Mouse (Mus musculus) testis, postnatal 10 days (tissue): ENCODE data around the gene Neurl4.
"Not testable (repeated sequence)": the region's sequence is repeated elsewhere in the genome, so short reads cannot be mapped to it uniquely, and the experiment has no call there.

Experiments
- DNase-seq: peaks from one replicate; pipeline ENCODE4 v3.0.0; 2021; ENCODE audit warnings: low spot score

The Neurl4 gene

GRCm38 (mm10) chr11:69913554-69914371 lies 12.9 kb downstream of the Neurl4 start, which contains the start of gene Gps2:
TSS of gene Gps2 (plus strand) at chr11:69913888.
- peak; percentile 90 for DNase-seq

DNA sequence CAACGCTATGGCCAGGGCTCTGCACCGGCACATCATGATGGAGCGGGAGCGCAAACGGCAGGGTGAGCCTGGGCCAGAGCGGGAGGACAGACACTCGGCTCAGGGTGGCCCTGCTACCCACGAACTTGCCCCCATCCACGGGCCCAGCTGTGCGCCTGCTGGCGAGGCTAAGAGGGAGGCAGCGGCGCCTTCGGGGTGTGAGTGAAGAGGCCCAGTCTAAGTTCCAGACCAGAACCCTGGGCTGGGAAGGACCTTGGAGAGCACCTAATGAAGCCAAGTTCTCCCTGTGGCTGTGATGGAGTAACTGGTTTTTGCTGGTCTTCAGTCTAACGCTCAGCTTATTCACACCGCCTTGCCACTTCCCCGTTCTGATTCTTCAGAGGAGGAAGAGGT lies 13.5 kb downstream of the Neurl4 start:
- peak; percentile 62 for DNase-seq

- DNase-seq, result no peak
These were observed 14.1 kb downstream of the Neurl4 start for GRCm38 (mm10) chr11:69914917-69915430.

DNA sequence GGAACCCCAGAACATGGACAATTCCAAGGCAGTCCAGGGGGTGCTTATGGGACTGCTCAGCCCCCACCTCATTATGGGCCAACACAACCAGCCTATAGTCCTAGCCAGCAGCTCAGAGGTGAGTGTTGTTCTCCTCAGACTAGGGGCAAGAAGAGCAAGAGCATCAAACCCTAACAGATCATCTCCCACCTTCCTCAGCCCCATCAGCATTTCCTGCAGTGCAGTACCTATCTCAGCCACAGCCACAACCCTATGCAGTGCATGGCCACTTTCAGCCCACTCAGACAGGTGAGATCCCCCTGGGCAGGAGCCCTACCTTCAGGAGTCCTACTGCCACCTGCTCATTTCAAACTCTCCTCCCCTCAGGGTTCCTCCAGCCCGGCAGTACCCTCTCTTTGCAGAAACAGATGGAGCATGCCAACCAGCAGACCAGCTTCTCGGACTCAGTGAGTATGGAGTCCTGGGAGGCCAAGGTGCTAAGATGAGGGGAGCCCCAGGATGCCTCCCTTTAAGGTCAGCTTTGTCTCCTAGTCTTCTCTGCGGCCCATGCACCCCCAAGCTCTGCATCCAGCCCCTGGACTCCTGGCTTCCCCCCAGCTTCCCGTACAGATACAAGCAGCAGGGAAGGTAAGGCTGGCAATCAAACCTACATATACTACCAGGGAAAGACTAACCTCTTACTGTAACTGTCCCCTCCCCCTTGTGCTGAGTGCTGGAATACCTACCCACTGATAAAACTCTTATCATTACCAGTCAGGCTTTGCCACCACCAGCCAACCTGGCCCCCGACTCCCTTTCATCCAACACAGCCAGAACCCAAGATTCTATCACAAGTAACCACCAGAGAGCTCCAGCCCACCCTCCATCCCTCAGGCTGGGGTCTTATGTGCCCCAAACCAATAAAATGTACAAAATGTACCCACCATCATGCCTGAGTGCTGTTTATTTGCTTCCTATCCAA lies 15.1 kb downstream of the Neurl4 start:
- no peak for DNase-seq

DNA sequence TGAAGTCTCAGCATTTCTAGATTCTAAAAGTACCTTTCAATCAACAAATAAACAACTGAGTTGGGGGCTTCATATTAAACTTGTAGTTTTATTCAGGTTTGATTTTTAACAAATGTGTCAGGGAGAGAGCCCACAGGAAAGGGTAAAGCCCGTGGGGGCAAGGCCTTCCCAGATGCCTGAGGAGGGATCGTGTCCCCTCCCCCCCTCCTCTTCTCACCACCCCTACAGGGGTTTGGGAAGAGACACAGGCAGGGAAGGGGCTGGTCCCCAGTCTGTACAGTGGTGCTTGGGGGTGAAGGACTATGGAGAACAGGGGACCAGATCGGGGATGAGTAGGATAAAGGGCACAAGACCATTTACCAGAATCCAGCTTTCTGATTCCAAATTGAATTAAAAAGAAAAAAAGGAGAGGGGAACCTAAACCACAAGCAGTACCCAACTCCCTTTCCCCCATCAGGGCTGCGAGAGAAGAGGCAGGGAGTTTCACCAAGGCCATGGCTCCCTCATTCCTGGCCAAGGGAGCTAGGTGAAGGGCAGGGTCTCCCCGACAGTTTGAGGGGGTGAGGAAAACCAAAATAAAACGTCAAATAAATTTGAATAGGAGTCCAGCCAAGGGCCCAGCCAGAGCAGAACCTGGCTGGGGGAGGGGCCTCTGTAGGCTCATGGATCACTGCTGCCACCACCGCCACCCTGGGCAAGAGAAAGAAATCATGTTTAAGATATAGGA lies 15.9 kb downstream of the Neurl4 start:
- DNase-seq, result not testable (repeated sequence)

- DNase-seq, result no peak
These were observed 16.6 kb downstream of the Neurl4 start for GRCm38 (mm10) chr11:69917379-69917948.

DNA sequence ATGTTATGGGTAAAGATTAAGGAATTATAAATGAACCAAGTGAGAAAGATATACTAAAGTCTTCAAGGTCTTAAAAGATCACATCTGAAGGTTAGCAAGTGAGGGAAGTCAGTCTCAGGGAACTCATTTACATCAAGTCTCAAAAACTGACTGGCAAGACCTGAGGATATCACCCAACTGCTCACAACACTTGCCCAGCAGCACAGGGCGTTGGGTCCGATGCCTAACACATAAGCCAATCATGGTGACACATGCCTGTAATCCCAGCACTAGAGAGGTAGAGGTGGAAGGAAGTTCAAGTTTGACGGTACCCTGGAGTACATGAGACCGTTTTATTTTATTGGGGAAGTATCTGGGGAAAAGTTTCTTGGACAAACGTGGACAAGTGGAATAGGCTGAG lies 17.2 kb downstream of the Neurl4 start:
- DNase-seq, result no peak

- no peak for DNase-seq
These were observed 18.2 kb downstream of the Neurl4 start for GRCm38 (mm10) chr11:69919053-69919452.

DNA sequence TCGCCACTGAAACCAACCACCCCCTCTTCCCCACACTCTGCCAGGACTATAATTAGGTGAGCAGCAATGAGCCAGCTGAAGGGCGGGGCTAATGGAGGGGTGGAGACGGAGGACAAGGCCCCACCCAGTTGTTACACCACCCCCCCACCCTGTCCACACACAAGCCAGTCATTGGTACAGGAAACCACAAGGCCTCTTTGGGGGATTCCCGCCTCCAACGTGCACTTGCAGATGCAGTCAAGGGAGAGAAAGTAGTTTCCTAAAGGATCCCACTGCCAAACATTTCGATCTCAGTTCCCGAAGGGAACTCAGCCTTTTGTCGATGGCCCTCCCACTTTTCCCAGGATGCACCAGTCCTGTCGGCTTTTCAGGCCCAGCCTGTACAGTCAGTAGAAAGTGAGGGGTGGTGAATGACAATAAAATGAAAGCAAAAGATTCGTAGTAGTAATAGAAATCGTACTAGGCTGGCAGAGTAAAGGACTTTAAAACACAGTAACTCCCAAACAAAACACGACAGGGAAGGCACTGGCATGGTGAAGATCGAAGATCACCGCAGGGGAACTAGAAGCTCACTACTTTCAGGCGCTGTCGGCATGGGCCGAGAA lies 18.9 kb downstream of the Neurl4 start:
- DNase-seq, result peak; percentile 85

- DNase-seq, result peak; percentile 86
These were observed 19.6 kb downstream of the Neurl4 start for GRCm38 (mm10) chr11:69920266-69921031.

DNA sequence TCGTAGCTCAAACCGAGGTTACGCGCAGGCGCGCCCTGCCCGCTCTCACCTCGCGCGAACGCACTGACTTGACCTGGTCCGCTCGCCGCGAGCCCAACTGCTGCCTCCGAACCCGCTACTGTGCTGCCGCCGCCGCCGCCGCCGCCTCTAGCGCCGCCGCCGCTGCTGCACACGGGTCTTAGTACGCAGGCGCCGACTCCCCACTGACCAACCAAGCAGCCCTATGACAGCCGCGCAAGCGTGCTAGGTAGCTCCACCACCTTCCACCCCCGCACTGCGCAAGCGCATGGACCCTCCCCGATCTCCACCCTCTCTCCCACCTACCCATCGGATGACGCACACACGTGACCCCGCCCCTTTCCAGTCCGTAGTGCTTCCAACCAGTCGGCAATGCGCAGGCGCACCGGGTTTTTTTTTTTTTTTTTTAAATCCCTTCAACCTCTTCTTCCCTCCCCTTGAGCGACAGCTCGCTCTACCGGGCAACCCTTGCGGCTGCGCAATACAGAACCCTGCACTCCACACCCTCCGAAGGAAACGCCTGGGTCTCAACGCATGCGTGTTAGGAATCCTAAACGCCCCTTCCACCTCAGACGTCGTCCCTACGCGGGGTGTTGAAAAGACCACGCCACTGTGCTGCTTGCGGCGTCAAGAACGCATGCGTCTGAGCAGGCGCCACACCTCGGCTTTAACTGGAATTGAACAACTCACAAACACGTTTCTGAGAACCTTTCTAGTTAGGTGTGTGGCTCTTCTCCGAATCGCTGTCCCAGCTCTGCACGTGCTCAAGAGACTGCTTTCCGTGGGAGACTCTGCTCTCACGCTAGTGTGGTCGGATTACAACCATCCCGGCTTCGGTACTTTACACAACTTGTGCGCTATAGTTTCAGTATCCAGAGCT lies 20.5 kb downstream of the Neurl4 start, which contains the start of gene Eif5a:
Eif5a (minus strand) TSS at position 845 of the 898 bp plus-strand sequence.
- peak; percentile 100 for DNase-seq

GRCm38 (mm10) chr11:69922012-69922756 lies 21.3 kb downstream of the Neurl4 start:
- DNase-seq, result no peak

DNA sequence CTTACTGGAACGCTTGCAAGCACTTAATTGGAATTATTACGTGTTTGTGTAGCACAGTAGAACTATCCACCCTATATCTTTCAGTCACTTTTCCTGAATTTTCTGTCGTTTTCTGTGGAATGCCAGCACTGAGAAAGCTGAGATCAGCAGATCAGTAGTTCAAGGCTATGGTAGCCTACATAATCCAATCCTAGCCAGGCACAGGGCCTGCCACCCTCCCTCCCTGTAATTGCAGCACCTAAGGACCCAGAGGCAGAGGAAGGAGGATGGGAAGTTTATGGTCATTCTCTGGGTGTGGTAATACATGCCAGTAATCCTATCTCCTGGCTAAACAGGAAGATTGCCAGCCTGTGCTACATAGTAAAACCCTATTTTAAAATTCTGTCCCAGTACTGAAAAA lies 21.9 kb downstream of the Neurl4 start:
- DNase-seq, result no peak

- DNase-seq, result no peak
These were observed 26.6 kb downstream of the Neurl4 start for GRCm38 (mm10) chr11:69927501-69927900.

DNA sequence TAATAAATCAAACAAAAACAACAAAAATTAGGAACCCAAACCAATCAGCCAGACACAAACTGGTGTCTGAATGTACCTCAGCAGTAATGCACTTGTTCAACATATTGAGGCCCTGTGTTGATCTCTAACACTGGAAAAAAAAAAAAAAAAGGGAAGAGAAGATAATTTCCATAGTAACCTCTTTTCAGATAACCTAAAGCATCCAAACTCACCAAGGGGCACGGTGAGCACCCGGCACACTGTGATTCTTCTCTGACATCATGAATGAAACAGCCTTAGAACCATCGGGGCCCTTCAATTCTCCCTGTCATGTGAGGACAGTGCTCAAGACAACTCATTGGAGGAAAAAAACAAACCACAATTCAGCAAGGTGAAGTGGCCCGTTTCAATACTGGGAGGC lies 28.8 kb downstream of the Neurl4 start:
- DNase-seq, result no peak

- DNase-seq, result not testable (repeated sequence)
These were observed 29.3 kb downstream of the Neurl4 start for GRCm38 (mm10) chr11:69930176-69930575.

- no peak for DNase-seq
These were observed 30.2 kb downstream of the Neurl4 start for GRCm38 (mm10) chr11:69930967-69931537.

- no peak for DNase-seq
These were observed 30.9 kb downstream of the Neurl4 start for GRCm38 (mm10) chr11:69931769-69932168.
